Mouse (Mus musculus) heart, postnatal 36 days (tissue): ENCODE results near the gene Ssh1. TPM values are rescaled to one million over a fixed set of nuclear protein-coding genes. Genes with fewer than 3 reads are reported as not detected.

Source experiments
- DNase-seq, 2 experiments: peaks; one replicate each; pipeline ENCODE4 v3.0.0; 2021 to 2022
- intact Hi-C: fragments of 180-260 bp; cut with DNase I; formaldehyde crosslinking; loops from one replicate; pipeline ENCODE4 v1.15.1; 2025
- total RNA-seq, 2 experiments: library from RNA; stranded (reverse); gene quantifications; 2 replicates each; pipeline ENCODE4 v1.2.3; 2021

Gene Ssh1
- total RNA-seq, result 10 to 100 TPM; 14.7 to 15.7 TPM

DNA sequence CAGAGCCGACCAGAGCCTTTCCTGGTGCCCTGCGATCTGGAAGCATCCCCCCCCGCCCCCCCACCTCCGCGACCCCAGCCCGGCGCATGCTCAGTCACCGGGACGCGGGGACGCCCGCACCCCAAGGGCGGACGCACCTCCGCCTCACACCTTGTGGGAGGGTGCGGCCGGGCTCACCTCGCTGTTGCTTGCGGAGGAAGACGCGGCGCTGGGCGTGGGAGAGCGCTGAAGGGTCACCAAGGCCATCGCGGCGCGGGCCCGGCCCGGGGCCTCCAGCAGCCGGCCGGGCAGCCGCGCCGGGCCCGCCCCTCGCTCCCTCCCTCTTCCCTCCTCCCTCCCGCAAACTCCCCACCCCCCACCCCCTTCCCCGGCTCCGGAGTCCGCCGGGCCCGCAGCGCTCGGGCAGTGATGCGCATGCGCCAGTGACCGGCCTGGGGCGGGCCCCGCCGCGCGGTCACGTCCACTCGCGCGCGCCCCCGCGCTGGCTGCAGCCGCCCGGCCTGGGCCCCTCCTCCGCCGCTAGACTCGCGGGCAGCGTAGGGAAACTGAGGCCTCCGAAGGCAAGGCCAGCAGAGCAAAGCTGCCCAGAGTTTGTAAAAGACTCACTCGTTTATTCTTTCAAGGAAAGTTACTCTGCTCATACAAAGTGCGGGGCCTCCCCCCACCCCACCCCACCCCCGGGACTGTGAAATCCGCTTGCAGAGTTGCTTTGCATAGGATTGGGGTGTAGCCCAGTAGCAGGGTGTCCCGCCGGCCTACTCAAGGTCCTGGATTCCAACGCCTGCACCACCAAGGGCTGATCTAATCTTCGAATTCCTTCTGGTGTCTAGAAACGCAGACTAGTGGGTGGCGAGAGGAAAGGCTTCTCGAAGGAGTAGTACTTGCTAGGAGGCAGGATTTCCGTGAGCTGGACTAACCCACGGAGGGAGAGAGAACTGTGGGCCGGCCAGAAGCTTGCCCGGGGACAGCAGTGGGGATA is at the start of gene Ssh1:
Gene Ssh1 (minus strand): TSS at position 408 of the 979 bp plus-strand sequence.
- peak; percentile 94 to 95 for DNase-seq
- intact Hi-C loops, result loop anchor here (2.0 to 5.0 kb wide), 3 partner anchors 19 to 86 kb away; partner anchors contain the start of gene Coro1c

DNA sequence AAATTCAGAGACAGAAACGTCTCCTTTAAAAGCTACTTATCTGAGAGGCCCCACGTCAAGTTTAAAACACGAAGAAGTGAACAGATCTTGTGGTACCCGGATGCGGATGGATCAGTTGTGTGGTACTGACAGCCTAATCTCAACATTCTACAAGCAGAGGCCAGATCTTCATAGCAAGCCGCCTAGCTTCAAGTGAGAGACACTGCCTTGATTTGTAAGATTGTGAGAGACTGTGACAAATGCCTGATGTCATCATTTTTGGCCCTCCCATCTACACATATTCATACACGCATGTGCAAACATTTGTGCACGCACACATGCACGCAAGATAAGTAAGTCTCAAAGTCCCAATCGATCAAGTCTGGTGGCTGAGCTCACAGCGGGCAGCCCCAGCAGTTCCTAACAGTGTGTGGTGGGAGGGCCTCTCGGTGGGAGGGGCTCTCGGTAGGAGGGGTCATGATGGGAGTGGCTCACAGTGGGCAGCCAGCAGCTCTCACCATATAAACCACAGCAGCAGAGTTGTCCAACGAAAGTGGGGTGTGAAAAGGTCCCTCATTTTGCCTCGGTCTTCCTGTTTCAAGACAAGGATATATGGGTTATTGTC is 47.7 kb upstream of the Ssh1 start:
- DNase-seq, result peak in 1 of 2 experiments; percentile 7
- intact Hi-C loops, result no loop called here

DNA sequence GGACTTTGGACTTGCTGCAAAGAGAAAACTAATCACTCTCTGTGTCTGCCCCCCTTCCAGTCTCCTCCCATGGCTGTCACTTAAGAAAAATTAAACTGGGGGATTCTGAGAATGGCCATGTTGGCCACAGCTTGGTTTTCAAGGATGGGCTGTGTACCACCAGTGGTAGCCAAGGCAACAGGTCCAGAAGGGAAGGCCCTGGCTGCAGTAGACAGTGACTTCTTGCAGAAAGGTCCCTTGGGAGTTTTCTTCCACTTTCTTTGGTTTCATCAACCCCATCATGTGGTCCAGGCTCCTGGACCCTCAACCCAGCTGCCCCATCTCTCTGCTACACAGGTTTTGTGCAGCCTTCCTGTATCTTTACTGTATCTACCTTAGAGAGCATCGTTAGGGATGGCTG is 47.2 kb upstream of the Ssh1 start:
- DNase-seq, result no peak
- intact Hi-C loops, result no loop called here

DNA sequence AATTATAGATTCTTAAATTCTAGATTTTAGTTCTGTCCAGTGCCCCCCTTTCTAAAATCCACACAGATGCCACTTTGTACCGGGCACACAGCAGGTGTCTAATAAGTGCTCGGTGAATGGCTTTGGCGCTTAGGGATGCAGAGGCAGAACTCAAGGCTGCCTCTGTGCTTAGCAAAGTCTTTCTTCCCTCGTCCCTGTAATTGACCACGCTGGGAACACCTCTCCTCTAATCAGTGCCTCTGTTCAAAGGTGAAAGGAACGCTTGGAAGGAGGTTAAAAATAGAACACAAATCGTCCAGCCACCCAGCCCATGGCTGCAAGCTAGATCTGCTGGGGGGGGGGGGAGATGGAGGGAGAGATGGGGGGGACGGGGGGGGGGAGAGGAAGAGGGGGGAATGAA is 46.8 kb upstream of the Ssh1 start:
- intact Hi-C loops, result no loop called here
- DNase-seq, result no peak

DNA sequence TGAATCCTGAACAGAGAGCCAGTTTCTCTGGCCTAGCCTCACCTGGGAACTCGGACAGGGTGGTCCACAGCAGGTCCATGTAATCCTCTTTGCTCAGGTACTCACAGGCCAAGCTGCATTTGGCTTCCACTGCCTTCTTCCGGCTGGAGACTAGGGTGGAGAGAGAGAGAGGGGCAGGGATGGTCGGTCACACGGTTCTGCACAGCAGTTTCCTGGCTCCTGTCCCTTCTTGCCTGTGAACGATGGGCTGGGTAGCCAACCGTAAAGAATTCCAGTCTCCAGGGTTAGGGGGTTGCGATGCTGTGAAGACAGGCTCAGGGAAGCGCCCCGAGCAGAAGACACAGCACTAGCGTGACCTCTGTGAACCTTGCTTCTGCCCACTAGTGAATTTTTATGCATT is 41.4 kb upstream of the Ssh1 start:
- DNase-seq, result no peak
- intact Hi-C loops, result no loop called here

DNA sequence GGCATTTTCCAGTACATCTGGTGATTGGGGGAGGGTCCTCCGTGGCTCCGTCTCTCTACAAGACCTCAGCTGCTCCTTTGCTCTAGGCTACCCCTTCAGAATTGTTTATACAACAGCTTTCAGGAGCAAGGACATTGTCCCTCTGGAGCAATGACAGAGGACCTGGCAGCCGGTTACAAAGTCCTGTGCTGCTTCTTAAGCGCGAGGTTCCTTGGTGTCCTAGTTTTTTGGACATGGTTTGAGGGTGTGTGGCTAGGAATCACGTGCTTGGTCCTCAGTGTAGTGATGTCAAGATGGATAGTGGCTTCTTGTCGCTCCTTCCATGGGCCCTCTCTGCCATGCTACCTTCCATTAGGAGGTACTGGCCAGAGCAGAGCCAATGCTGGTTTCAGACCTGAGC is 40.7 kb upstream of the Ssh1 start:
- intact Hi-C loops, result no loop called here
- no peak for DNase-seq

DNA sequence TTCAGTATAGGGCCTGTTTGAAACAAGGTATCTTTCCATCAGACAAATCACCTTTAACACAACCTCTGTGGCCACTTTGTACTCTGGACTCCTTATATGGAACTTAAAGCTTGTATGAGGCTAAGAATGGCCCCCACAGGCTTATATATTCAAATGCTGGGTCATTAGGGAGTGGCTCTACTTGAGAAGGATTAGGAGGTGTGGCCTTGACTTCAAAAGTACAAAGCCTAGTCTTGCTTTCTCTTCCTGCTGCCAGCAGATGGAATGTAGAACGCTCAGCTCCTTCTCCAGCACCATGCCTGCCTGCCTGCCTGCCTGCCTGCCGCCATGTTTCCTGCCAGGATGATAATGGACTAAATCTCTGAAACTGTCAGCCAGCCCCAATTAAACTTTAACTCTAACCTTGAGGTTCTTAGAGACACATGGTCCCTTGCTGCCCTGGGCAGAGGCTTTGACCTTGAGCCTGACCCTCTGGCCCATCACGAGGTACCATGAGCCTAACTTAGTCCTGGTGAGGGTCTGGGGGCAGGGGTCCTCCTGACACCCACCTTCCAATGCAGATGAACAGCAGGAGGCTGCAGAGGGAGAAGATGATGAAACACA is 38.6 kb upstream of the Ssh1 start:
- intact Hi-C loops, result no loop called here
- no peak for DNase-seq

DNA sequence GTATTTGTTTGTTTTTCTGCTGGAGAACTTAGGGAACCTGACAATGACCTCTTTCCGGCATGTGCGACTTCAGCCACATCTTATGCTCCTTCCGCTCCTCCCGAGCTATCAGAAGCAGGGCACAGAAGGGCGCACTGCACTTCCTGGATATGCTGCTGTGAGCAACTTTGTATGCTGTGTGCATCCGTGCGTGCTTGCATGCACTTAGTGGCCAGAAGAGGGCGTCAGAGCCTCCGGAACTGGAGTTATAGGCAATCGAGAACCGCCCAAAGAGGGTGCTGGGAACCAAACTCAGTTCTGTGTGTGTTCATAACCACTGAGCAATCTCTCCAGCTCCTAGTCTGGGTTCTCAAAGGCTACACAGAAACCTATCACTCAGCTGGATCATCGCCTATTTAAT is 37.0 kb upstream of the Ssh1 start:
- intact Hi-C loops, result no loop called here
- DNase-seq, result no peak

DNA sequence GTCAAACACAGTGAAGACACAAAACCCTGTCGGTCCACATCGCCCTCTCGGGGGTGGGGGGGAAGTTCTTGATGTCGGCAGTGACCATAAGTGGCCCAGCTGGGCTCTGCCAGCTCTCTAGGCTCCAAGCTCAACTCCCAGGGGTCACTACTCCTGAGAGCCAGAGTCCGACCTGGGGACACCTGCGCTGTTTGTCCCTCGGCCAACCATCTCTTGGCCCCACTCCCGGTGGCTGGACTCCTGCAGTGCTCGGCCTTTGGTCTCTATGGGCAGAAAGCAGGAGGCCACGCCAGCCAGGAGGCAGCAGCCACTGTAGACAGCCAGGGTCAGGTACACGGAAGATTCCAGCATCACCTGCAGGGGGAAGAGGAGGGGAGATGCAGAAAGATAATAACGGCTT is 34.4 kb upstream of the Ssh1 start:
- intact Hi-C loops, result no loop called here
- DNase-seq, result no peak

DNA sequence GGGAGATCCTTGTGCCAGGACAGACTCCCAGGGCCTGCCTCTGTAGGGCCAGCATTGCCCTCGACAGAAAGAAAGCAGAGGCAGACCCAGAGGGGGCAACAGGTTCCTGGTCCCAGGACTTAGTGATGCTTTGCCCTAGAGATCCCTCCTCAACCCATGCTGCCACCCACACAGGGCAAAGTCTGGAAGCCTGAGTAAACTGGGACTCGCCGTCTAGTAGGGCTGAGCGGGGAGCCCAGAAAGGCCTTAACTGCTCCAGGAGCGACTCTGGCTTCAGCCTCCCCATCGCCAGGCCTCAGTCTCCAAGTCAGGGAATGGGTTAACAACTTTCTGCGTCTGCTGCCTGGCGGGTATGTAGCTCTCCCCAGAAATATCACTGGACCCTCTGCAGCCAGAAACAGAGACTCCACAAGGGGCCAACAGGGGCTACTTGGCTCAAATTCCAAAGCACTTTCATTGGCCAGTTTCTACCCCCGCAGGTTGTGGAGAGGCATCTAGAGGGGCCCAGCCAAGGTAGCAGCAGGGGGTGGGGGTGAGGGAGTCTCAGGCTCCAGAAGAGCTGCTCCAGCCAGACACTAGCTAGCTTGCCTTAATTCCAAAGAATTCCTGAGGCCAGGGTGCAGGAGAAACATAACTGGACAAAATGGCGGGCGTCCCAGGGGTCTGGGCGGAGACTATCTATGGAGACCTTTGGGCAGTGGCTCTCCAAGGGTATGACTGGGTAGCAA is 33.7 kb upstream of the Ssh1 start:
- DNase-seq, result no peak
- intact Hi-C loops, result no loop called here

DNA sequence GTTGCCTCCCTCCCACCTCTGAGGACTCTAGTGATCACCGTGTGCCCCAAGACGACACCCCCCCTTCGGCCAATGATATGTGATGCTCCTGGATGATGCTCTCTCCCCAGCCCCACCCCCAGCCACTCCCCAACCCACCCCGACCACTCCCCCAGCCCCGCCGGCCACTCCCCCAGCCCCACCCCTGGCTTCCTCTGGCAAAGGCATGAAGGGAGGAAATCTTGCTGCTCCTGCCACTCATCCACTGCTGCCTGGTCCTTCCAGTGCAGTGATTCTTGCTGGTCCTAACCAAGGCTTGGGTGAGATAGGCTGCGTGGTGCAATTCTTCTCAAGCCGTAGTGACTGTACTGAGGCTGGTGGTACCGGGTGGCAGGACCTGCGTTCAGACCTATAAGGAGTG is 31.2 kb upstream of the Ssh1 start:
- intact Hi-C loops, result no loop called here
- no peak for DNase-seq

DNA sequence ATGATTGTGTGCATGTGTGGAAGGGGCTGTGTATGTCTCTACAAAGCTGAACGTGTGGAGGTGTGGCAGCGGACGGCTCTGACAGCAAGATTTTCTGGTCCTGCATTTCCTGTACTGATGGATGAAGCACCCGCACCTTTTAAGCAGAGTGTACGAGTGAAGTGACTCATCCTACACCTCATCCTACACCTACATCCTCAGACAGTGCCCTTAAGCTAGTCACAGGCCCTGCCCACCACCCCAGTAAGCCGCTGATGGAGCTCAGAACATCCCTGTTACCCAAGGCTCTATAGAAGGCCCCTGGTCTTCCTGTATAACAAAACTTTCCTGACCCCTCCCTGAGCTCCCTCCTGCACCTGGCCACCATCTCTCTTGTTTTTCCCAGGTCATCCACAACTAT is 30.7 kb upstream of the Ssh1 start:
- DNase-seq, result no peak
- intact Hi-C loops, result no loop called here

DNA sequence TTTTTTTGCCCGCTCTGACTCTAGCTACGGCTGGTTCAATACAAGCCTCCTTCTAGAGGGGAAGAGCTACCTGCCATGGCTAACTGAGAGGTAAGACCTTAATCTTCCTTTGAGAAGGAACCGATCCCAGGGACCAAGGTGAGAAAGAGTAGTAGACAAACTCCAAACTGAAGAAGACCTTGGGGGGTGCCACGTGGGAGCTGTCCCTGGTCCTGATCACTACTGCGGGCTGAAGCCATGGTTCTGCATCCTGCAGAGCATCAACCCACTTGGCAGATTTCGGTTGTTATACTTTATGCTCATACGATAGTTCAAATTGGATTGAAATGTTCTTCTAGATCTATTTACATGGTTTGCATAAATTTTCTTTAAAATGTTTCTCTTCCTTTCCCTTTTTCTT is 21.4 kb upstream of the Ssh1 start:
- intact Hi-C loops, result no loop called here
- no peak for DNase-seq

DNA sequence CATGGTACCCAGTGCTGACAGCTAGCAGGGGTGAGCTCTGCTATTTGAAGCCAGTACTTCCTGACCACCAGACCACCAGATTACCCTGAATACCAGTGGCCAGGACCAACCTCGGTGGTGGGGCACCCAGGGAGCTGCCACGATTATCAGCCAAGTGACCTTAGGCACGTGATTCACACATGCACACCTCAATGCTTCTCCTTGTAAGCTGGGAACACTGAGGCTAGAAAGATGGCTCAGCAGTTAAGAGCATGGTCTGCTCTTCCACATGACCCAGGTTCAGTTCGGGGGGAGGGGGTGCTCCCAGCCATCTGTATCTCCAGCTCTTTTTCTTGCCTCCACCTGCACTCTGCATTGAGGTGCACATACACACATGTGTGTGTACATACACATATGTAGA is 15.4 kb upstream of the Ssh1 start:
- no peak for DNase-seq
- intact Hi-C loops, result no loop called here

DNA sequence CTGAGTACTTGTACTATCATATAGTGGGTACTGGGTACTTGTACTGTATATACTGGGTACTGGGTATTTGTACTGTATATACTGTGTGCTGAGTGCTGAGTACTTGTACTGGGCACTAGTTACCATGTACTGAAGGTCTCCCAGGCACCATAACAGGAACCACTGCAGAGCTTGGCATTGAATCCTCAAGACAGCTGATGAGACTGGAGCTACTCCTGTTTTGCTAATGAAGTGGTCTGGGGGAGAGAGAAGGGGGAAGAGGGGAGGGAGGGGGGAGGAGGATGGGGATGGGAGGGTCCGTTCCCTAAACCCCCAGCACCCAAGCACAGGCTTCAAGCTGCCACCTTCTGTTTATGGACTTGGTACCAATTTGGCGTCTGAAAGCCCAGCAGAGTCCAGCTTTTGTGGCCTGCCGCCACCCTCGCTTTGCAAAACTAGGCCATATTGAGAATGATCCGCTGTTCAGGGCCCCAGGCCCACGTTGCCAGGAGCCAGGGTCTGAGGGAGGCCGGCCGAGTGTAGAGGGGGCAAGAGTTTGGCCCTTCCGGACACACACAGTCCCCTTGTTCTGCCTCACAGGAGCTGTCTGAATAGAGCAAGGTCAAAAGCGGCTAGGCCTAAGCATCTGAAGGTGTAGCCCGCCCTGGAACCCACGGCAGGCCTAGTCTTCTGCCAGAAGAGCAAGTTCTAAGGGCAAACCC is 14.2 kb upstream of the Ssh1 start:
- no peak for DNase-seq
- intact Hi-C loops, result no loop called here

DNA sequence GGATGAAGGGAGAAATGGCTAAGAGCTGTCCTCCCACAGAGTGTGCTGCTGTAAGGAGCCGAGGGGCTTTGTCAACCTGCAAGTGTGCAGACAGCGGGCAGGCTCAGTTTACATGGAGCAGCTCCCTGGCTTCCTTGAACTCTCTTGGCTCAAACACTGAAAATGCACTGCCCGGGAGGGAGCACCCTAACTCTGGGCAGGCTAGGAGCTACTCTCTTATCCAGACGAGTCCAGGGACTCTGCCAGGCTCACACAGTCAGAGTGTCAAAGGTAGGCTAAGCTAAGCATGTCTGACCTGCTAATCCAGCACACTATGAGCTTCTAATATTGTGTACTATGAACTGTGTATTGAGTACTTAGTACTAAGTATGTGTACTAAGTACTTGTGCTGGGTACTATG is 13.3 kb upstream of the Ssh1 start:
- intact Hi-C loops, result no loop called here
- DNase-seq, result no peak

DNA sequence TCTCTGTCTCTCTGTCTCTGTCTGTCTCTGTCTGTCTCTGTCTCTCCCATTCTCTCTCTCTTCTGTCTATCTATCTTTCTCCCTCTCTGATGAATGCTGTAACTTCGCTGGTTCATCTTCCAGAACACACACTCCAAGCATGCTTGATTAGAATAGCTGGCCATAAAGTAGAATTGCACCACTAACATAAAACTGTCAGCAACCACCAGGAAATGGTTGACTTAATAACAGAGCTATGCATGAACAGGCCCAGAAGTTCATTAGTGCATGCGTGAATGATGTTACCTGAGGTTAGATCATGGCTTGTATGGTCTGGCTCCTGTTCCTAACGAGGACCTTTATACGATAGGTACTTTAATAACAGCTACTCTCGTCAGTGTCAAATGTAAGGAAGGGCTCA is 11.4 kb upstream of the Ssh1 start:
- no peak for DNase-seq
- intact Hi-C loops, result no loop called here

DNA sequence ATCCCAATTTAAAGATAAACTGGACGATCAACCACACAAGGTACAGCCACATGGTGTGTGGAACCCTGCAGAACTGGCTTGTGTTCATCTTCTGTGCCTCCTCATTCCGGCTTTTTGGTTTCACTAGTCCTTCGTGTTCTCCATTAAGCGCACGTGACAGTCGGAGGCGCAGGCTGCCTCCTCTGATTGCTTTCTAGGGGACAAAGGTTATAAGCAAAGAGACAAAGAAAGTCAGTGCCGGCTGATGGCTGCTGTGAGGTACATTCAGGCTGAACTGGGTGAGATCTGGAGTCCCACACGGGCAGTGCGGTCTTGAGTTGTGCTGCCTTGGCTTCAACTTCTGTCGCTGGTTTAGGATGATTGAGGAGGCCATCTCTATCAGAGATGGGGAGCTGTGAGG is 10.9 kb upstream of the Ssh1 start:
- intact Hi-C loops, result no loop called here
- no peak for DNase-seq

DNA sequence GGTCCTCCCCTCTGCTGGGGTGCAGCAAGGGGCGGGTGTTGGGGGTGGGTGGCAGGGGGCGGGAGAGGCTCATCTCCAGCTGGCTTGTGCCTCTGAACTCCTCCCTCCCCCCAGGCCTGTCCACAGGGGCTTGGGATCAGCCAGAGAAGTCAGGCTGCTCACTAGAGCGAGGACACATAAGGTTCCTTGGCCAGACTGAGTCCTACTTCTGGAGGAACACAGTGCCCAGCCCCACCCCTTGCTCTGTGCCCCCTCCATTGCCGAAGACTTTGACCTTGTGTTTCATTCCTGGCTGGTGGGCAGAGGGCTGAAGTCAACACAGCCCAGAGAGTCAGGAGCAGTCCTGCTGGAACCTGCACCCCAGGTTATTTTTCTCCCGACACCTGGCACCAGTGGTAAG is 9.8 kb upstream of the Ssh1 start, which contains the start of gene Dao:
Gene Dao (plus strand): TSS at position 162 of the 400 bp plus-strand sequence.
- intact Hi-C loops, result no loop called here
- DNase-seq, result no peak

DNA sequence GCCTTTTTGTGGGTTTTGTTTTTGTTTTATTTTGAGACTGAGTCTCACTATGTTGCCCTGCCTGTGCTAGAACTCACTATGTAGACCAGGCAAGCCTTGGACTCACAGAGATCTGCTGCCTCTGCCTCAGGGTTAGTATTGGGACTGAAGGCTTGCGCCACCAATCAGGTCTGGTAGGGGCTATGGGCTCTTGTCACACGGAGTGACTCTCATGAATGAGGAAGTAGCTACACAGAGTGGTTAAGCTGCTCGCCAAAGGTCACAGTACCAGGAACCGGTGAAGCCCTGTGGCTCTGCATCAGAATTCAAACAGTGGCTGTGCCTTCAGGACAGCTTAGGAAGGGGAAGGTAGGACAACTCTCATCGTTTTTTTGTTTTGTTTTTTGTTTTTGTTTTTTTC is 5.7 kb upstream of the Ssh1 start:
- intact Hi-C loops, result no loop called here
- DNase-seq, result no peak
